In the genomic region with DNA sequence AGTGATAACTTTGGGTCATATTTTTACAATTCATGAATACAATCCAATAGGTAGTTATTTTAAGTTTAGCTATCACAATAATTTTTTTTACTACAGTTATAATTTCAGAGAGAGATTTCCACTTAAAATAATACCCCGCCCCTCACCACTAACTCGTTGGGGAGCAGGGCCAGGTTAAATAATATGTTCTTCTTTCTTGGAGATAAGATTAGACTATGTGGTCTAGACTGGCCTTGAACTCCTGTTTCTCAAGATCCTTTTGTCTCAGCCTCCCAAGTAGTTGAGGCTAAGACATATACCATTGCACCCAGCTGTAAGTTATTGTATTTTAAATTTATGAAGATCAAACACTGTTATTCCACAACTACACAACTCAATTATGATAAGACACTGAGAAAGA, we compare ENCODE assay signal across 16 mouse cellular contexts.
"Had no signal": no experiment of that assay in that cellular context is flagged by ENCODE, and none has a peak within 500 bp of the region (broad histone marks: within the 10 kb centered on the region; RNA-seq: fewer than 3 reads in every experiment).

No protein-coding gene starts in this region.

- H3K4me3 ChIP-seq: neural tube, embryonic 12.5 days; neural tube, embryonic 13.5 days; neural tube, embryonic 15.5 days; stomach, embryonic 15.5 days had no signal

- H3K27me3 ChIP-seq: neural tube, embryonic 12.5 days; neural tube, embryonic 13.5 days; neural tube, embryonic 15.5 days; stomach, embryonic 15.5 days had no signal

- H3K36me3 ChIP-seq: neural tube, embryonic 15.5 days had no signal

- H3K9me3 ChIP-seq: neural tube, embryonic 12.5 days; neural tube, embryonic 13.5 days; neural tube, embryonic 15.5 days; stomach, embryonic 15.5 days had no signal

- H3K4me2 ChIP-seq: neural tube, embryonic 12.5 days; neural tube, embryonic 13.5 days; neural tube, embryonic 15.5 days; stomach, embryonic 15.5 days had no signal

- H3K27ac ChIP-seq: neural tube, embryonic 12.5 days; neural tube, embryonic 13.5 days; neural tube, embryonic 15.5 days; stomach, embryonic 15.5 days; stomach, postnatal 0 days had no signal

- DNase-seq: retina, postnatal 1 day; right cerebral cortex, adult 18-20 months; right cerebral cortex, postnatal 14 days; right cerebral cortex, postnatal 25 days; right cerebral cortex, postnatal 4 days; spleen, adult 18-20 months; thymus, adult 18-20 months; thymus, adult 2 months; thymus, postnatal 14 days; thymus, postnatal 25 days; thymus, postnatal 36 days had no signal

- H3K9ac ChIP-seq: neural tube, embryonic 12.5 days; neural tube, embryonic 13.5 days; neural tube, embryonic 15.5 days; stomach, embryonic 15.5 days had no signal
